Mouse (Mus musculus) liver, embryonic 11.5 days (tissue): ENCODE measurements around the gene Dstn. TPM values are rescaled to one million over a fixed set of nuclear protein-coding genes. Genes with fewer than 3 reads are reported as not detected.

Experiments used
- ATAC-seq: fragments of 200-750 bp; cut with Nextera tagmentation; replicated peaks from 2 replicates; pipeline ENCODE4 v1.8.0; 2017; ENCODE audit warnings: moderate number of reproducible peaks, mild to moderate bottlenecking, moderate TSS enrichment, moderate library complexity; ENCODE audit not compliant: low FRiP score
- DNase-seq: peaks from one replicate; pipeline ENCODE4 v3.0.0-alpha.2; 2017; ENCODE audit warnings: low spot score
- H3K27ac ChIP-seq: fragments of 300-500 bp; sonication (generic); 2 replicates; pipeline ENCODE4 v1.5.1; 2014; ENCODE audit warnings: mild to moderate bottlenecking, low read depth, low read length, control low read depth
- H3K27me3 ChIP-seq: fragments of 300-500 bp; sonication (generic); replicated peaks from 2 replicates; pipeline ENCODE4 v1.6.1; 2014; ENCODE audit warnings: low read length, mixed read lengths; ENCODE audit not compliant: control insufficient read depth, insufficient read depth
- H3K36me3 ChIP-seq: fragments of 300-500 bp; sonication (generic); 2 replicates; pipeline ENCODE4 v1.6.1; 2014; ENCODE audit warnings: mild to moderate bottlenecking, low read length, moderate library complexity, mixed read lengths; ENCODE audit not compliant: control insufficient read depth, insufficient read depth
- H3K4me1 ChIP-seq: fragments of 300-500 bp; sonication (generic); replicated peaks from 2 replicates; pipeline ENCODE4 v1.6.1; 2014; ENCODE audit warnings: low read length, mixed read lengths; ENCODE audit not compliant: control insufficient read depth, insufficient read depth
- H3K4me2 ChIP-seq: fragments of 300-500 bp; sonication (generic); 2 replicates; pipeline ENCODE4 v1.6.1; 2014; ENCODE audit warnings: mild to moderate bottlenecking, control low read depth, moderate library complexity
- H3K4me3 ChIP-seq: fragments of 300-500 bp; sonication (generic); 2 replicates; pipeline ENCODE4 v1.5.1; 2014; ENCODE audit warnings: low read depth, low read length, control low read depth
- H3K9ac ChIP-seq: fragments of 300-500 bp; sonication (generic); 2 replicates; pipeline ENCODE4 v1.6.1; 2014; ENCODE audit warnings: low read depth, low read length, control low read depth
- H3K9me3 ChIP-seq: fragments of 300-500 bp; sonication (generic); 2 replicates; pipeline ENCODE4 v1.6.1; 2016; ENCODE audit warnings: low read length, inconsistent platforms, mixed read lengths; ENCODE audit not compliant: control insufficient read depth
- WGBS: fragments of 180-500 bp; shearing (Covaris S2); extraction: QIAGEN DNeasy Blood & Tissue Kit; methylation state at CpG from one replicate; pipeline ENCODE4 v1.1.7; 2014; 5-methylcytosine and 5-hydroxymethylcytosine counted together
- polyA plus RNA-seq: library from polyadenylated mRNA; unstranded; fragments of >200 nt; fragmentation: Nextera tagmentation; extraction: Ambion mirVana; gene quantifications from 2 replicates; pipeline ENCODE4 v1.2.1, GENCODE M21; 2014

The Dstn gene
- polyA plus RNA-seq, 1 experiment from 2014 or later, result 242 TPM

DNA sequence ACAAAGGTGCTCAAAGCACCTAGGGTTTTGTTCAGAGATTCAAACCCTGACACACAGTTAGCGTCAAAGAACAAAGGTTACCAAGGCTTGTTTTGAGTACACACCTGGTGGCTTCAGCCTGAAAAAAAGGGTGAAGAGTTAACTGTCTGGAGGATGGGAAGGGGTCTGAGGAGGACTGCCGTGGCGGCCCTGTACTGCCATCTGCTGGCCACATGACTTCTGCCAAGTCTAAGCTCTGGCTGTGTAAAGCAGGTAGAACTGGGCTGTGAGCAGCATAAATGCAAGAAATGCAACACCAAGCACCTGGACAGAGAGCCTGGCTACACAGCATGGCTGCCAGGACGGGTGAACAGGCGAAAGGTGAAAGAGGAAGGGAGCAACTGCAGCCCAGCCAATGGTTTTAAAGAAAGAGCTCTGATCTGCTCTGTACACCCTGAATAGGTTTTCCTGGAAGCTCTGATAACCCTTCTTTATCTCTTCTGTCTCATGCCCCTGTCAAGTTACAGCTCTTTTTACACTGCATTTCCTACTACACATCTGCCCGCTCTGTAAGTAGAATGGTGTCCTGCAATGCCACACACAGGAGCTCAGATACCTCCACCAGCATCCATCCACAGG is 65.8 kb downstream of the Dstn start:
- Histone ChIP-seq H3K27me3 (no peaks in the 10 kb centered on the region), H3K27ac (peak overlapping the region; percentile 20), H3K4me2 (peak overlapping the region; percentile 49), H3K4me1 (peaks cover 20% of the 10 kb centered on the region), H3K4me3 (no peak overlapping the region; the same call in 1 of the 2 replicates), H3K9me3 (no peaks in the 10 kb centered on the region), H3K9ac (0 out of 2 replicates have a peak overlapping the region, but pooled peaks have one; percentile 36), H3K36me3 (peaks cover 10% of the 10 kb centered on the region; the same call in 1 of the 2 replicates)
- WGBS, result 32% methylated on average over 6 of the region's 6 CpGs
- ATAC-seq (peak; percentile 90), DNase-seq (peak; percentile 61)

DNA sequence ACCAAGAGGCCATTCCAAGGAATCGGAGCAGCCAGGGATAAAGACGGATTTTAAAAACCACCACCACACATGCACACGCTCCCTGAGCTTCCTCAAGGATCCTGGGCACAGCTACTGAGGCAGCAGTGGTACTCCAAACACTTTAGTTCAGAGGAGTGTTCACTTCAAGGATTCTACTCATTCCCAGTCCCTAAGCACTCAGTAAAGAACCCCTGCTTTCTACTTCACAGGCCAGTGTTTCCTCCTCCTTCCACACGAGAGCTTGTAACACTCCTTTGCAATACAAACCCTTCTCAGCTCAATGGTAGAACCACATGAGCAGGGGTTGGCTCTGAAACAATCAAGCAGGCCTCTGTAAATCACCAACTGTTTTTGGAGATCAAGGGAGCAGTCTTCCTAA is 67.0 kb downstream of the Dstn start:
- H3K4me3 ChIP-seq, result no peak overlapping the region
- no peaks in the 10 kb centered on the region for H3K9me3 ChIP-seq
- peaks cover 20% of the 10 kb centered on the region for H3K4me1 ChIP-seq
- H3K9ac ChIP-seq, result no peak overlapping the region
- ATAC-seq (no peak), DNase-seq (no peak)
- H3K27ac ChIP-seq, result no peak overlapping the region
- H3K27me3 ChIP-seq, result no peaks in the 10 kb centered on the region
- H3K36me3 ChIP-seq, result peaks cover 10% of the 10 kb centered on the region; the same call in 1 of the 2 replicates
- H3K4me2 ChIP-seq, result no peak overlapping the region
- 79% methylated on average over 4 of the region's 4 CpGs for WGBS

DNA sequence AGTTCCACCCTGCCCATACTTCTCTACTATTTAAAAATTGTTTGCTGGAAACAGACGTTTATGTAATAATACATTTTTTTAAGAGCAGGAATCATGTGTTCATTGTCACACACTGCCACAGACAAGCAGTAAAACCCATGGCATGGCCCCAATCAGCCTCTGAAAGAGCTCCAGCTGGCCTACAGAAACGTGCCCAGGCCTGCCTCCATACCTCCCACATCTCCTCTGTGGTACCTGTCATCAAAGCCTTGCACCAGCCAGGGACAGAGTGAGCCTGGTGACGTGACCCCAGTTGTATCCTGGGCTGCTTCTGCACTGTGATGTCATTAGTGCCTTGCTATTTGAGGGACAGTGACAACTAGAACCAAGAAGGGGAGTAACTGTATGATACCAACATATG is 67.8 kb downstream of the Dstn start:
- Histone ChIP-seq H3K4me2 (no peak overlapping the region), H3K36me3 (peaks cover 12% of the 10 kb centered on the region; the same call in 1 of the 2 replicates), H3K27ac (no peak overlapping the region), H3K27me3 (no peaks in the 10 kb centered on the region), H3K9ac (no peak overlapping the region), H3K9me3 (no peaks in the 10 kb centered on the region), H3K4me1 (peaks cover 20% of the 10 kb centered on the region), H3K4me3 (no peak overlapping the region)
- 63% methylated on average over 3 of the region's 3 CpGs for WGBS
- ATAC-seq (no peak), DNase-seq (no peak)

DNA sequence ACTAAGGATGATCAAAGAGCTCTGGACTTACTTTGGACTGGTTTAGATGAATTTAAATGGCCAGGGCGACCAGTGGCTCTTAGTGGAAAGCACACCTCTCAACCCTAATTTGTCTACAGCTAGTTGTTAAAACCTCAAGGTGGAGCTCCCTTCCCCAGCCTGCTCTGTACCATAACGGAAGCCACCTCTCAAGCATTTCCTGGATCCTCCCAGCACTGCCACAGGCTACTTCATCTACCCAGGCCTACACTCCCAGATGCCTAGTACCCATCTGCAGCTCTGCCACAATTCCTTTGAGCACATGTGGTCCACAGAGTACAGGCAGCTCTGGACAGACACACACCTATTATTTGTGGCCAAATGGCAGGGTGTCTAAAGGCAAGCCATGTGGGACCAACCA is 68.4 kb downstream of the Dstn start:
- no peak for ATAC-seq
- H3K4me3 ChIP-seq, result no peak overlapping the region
- no peak overlapping the region for H3K27ac ChIP-seq
- H3K27me3 ChIP-seq, result no peaks in the 10 kb centered on the region
- no peaks in the 10 kb centered on the region for H3K9me3 ChIP-seq
- H3K4me2 ChIP-seq, result no peak overlapping the region
- no peak overlapping the region for H3K9ac ChIP-seq
- WGBS, result 55% methylated on average over 2 of the region's 2 CpGs
- no peak for DNase-seq
- peaks cover 12% of the 10 kb centered on the region; the same call in 1 of the 2 replicates for H3K36me3 ChIP-seq
- peaks cover 20% of the 10 kb centered on the region for H3K4me1 ChIP-seq

DNA sequence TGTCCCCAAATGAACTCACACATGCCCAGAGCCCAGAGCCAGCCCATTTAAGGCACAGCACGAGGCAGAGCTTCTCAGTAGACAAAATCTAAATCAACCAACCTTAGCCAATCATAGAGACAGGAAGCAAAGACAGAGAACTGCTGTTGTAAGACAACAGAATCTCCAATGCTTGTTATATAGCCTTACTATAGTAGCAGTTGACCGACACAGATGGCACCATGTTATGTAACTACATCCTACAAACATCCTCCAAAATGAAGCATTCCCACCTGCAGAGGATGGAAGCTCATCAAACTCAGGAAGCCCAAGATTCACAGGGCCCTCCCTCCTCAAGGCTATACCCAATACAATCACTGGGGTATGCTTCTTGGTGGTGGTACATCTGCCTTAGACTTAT is 72.4 kb downstream of the Dstn start:
- Histone ChIP-seq H3K9me3 (no peaks in the 10 kb centered on the region), H3K36me3 (peaks cover 9% of the 10 kb centered on the region; the same call in 1 of the 2 replicates), H3K27me3 (no peaks in the 10 kb centered on the region), H3K4me1 (peaks cover 4% of the 10 kb centered on the region), H3K4me3 (no peak overlapping the region), H3K27ac (no peak overlapping the region), H3K4me2 (no peak overlapping the region), H3K9ac (no peak overlapping the region)
- DNase-seq (no peak), ATAC-seq (no peak)
- WGBS, result 71% methylated on average over 2 of the region's 2 CpGs

DNA sequence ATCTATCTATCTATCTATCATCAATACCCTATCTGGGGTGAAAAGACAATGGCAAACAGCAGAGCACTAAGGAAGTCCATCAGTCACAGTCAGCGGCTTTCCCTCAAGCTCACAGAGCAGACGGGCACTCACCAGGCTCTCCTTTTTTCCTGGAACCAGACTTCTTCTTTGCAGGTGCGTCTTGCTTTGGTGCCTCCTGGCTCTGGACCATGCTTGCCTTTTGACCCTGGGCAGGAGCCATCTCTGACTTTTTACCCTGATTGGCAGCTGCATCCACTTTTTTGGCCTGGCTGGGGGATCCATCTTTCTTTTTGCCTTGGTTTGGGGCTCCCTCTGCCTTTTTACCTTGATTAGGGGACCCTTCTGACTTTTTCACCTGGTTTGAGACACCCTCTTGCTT is 72.9 kb downstream of the Dstn start:
- H3K27ac ChIP-seq, result no peak overlapping the region
- H3K9me3 ChIP-seq, result no peaks in the 10 kb centered on the region
- H3K36me3 ChIP-seq, result peaks cover 8% of the 10 kb centered on the region; the same call in 1 of the 2 replicates
- ATAC-seq (no peak), DNase-seq (no peak)
- H3K4me3 ChIP-seq, result no peak overlapping the region
- H3K4me2 ChIP-seq, result no peak overlapping the region
- 92% methylated on average over 3 of the region's 3 CpGs for WGBS
- H3K9ac ChIP-seq, result no peak overlapping the region
- no peaks in the 10 kb centered on the region for H3K27me3 ChIP-seq
- peaks cover 4% of the 10 kb centered on the region for H3K4me1 ChIP-seq

DNA sequence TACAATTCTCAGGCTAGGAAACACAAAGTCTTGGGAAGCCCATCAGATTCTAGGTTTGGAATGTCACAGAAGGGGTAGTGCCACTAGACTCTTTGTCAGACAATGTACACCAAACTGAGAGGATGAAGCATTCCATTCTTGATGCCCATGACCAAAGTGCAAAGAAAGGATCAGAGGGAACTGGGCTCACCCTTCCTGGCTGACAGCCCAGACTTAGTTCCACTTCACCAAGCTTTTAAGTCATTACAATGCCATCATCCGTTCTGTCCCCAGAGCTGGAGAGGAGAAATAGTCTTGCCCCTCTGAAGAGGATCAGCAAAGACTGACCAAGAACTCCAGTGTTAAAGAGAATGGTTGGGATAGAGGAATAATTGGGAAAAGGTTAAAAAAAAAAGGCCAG is 75.9 kb downstream of the Dstn start:
- H3K36me3 ChIP-seq, result peaks cover 6% of the 10 kb centered on the region; the same call in 1 of the 2 replicates
- peaks cover 9% of the 10 kb centered on the region for H3K4me1 ChIP-seq
- DNase-seq (no peak), ATAC-seq (no peak)
- H3K27me3 ChIP-seq, result no peaks in the 10 kb centered on the region
- WGBS, result 78% methylated on average over 1 of the region's 1 CpGs
- H3K4me3 ChIP-seq, result no peak overlapping the region
- no peak overlapping the region for H3K27ac ChIP-seq
- H3K9me3 ChIP-seq, result no peaks in the 10 kb centered on the region
- H3K9ac ChIP-seq, result no peak overlapping the region
- no peak overlapping the region for H3K4me2 ChIP-seq

DNA sequence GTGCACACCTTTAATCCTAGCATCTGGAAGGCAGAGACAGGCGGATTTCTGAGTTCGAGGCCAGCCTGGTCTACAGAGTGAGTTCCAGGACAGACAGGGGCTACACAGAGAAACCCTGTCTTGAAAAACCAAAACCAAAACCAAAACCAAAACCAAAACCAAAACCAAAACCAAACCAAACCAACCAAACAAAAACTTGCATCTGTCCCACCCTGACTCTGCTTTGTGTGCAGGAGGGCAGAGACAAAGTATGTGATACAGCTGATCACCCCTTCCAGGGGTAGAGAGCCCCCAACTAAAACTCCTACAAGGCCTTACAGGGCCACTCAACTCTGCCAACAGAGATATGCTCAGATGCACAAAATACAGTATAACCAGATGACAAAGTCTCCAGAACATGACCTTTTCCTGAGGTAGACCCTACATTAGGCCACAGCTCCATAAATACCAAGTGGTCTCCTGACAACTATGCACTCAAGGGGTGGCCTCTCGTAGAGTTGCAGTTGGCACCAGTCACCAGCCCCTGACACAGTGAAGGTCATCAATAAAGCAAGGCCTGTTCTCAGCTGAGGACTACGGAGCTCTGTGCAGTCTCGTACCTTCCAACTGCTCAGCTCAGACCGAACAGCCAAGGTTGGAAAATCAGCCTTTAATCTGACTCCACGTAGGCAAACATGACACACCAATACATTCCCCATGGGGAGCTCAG is 77.0 kb downstream of the Dstn start:
- Histone ChIP-seq H3K4me2 (no peak overlapping the region), H3K4me1 (peaks cover 9% of the 10 kb centered on the region), H3K4me3 (no peak overlapping the region), H3K27me3 (no peaks in the 10 kb centered on the region), H3K27ac (no peak overlapping the region), H3K9ac (no peak overlapping the region), H3K36me3 (peaks cover 6% of the 10 kb centered on the region; the same call in 1 of the 2 replicates), H3K9me3 (no peaks in the 10 kb centered on the region)
- DNase-seq (no peak), ATAC-seq (no peak)
- 85% methylated on average over 7 of the region's 7 CpGs for WGBS
